Mouse (Mus musculus): ENCODE results near the gene Nup50. TPM values are rescaled to one million over a fixed set of nuclear protein-coding genes. Genes with fewer than 3 reads are reported as not detected.

Nup50 gene
- polyA plus RNA-seq (2014; fragmentation: Illumina TruSeq; extraction: RNeasy Lipid Tissue Mini Kit (QIAGEN cat#74804); ENCODE audit: low read depth, low replicate concordance): 7.9 TPM

GRCm38 (mm10) chr15:84922884-84923507, at the start of gene Nup50:
TSS of gene Nup50 (plus strand) at chr15:84923411.

GRCm38 (mm10) chr15:84919938-84920337, 3.3 kb upstream of the Nup50 start, which contains the start of gene Gm29666:
TSS of gene Gm29666 (minus strand) at chr15:84920038.

GRCm38 (mm10) chr15:84987874-84988825, 64.9 kb downstream of the Nup50 start, which contains the start of gene 5031439G07Rik:
TSS of gene 5031439G07Rik (minus strand) at chr15:84988551.

Other genes starting within 250 kb of the Nup50 start
- gene Arhgap8, start 203.4 kb upstream of the Nup50 start, polyA plus RNA-seq (2014; fragmentation: Illumina TruSeq; extraction: RNeasy Lipid Tissue Mini Kit (QIAGEN cat#74804); ENCODE audit: low read depth, low replicate concordance): not detected
- not detected for gene Phf21b, start 67.4 kb upstream of the Nup50 start, polyA plus RNA-seq (2014; fragmentation: Illumina TruSeq; extraction: RNeasy Lipid Tissue Mini Kit (QIAGEN cat#74804); ENCODE audit: low read depth, low replicate concordance)
- 0.08 TPM for gene Gm29666, start 3.4 kb upstream of the Nup50 start, polyA plus RNA-seq (2014; fragmentation: Illumina TruSeq; extraction: RNeasy Lipid Tissue Mini Kit (QIAGEN cat#74804); ENCODE audit: low read depth, low replicate concordance)
- gene 5031439G07Rik, start 65.1 kb downstream of the Nup50 start, polyA plus RNA-seq (2014; fragmentation: Illumina TruSeq; extraction: RNeasy Lipid Tissue Mini Kit (QIAGEN cat#74804); ENCODE audit: low read depth, low replicate concordance): 7.7 TPM
- not detected for gene Upk3a, start 93.7 kb downstream of the Nup50 start, polyA plus RNA-seq (2014; fragmentation: Illumina TruSeq; extraction: RNeasy Lipid Tissue Mini Kit (QIAGEN cat#74804); ENCODE audit: low read depth, low replicate concordance)
- 2.9 TPM for gene Fam118a, start 105.5 kb downstream of the Nup50 start, polyA plus RNA-seq (2014; fragmentation: Illumina TruSeq; extraction: RNeasy Lipid Tissue Mini Kit (QIAGEN cat#74804); ENCODE audit: low read depth, low replicate concordance)
- 0.66 TPM for gene Smc1b, start 208.6 kb downstream of the Nup50 start, polyA plus RNA-seq (2014; fragmentation: Illumina TruSeq; extraction: RNeasy Lipid Tissue Mini Kit (QIAGEN cat#74804); ENCODE audit: low read depth, low replicate concordance)
- not detected for gene Ribc2, start 208.7 kb downstream of the Nup50 start, polyA plus RNA-seq (2014; fragmentation: Illumina TruSeq; extraction: RNeasy Lipid Tissue Mini Kit (QIAGEN cat#74804); ENCODE audit: low read depth, low replicate concordance)

Data from liver, adult 10 weeks (tissue).